Mouse (Mus musculus) embryonic stem cell, embryonic (primary cell): ENCODE results near the gene Tpm4.

ENCODE experiments used
- CTCF ChIA-PET, 4 experiments: fragments of 300-600 bp in 2 of 4; fragments of 350-600 bp in 2 of 4; sonication (Branson Sonifier 250); formaldehyde crosslinking; loops; one replicate each; lab custom pipeline; 2022; ENCODE audit warnings: inconsistent platforms in 2 of 4; lab: Charles Lee
- POLR2A ChIA-PET, 4 experiments: fragments of 300-600 bp in 2 of 4; fragments of 350-600 bp in 2 of 4; sonication (Branson Sonifier 250); formaldehyde crosslinking; loops; one replicate each; lab custom pipeline; 2022; ENCODE audit warnings: antibody characterized with exemption in 4 of 4, inconsistent platforms in 1 of 4; lab: Charles Lee

Gene Tpm4

DNA sequence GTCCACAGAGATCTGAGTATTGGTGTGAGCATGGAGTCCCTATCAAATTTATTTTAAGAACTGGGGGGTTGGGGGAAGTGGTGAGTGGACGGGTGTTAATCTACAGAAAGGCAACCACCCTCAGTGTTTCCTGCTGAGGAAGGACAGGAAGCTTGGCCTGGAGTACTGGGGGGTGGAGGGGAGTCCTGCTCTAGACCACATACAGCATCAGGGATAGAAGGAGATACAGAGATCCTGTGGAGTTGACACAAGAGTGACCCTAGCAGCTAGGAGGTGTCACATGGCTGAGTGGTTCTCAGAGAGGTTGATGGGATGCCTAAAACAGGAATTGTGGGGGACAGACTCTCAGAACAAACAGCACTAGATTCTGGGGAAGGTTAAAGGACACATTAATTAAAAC is 1.3 kb upstream of the Tpm4 start:
- ChIA-PET CTCF (interaction anchor here in 2 of 4 experiments (0.6 kb wide), 2 partner anchors 253 to 289 kb away, joined by 4 to 6 read pairs; no protein-coding TSS in a partner anchor), POLR2A (interaction anchor here (0.6 to 17.3 kb wide), 10 partner anchors 9 to 280 kb away, joined by 3 to 278 read pairs (median 5); partner anchors contain the start of gene Rab8a (in 1 of the 4))

DNA sequence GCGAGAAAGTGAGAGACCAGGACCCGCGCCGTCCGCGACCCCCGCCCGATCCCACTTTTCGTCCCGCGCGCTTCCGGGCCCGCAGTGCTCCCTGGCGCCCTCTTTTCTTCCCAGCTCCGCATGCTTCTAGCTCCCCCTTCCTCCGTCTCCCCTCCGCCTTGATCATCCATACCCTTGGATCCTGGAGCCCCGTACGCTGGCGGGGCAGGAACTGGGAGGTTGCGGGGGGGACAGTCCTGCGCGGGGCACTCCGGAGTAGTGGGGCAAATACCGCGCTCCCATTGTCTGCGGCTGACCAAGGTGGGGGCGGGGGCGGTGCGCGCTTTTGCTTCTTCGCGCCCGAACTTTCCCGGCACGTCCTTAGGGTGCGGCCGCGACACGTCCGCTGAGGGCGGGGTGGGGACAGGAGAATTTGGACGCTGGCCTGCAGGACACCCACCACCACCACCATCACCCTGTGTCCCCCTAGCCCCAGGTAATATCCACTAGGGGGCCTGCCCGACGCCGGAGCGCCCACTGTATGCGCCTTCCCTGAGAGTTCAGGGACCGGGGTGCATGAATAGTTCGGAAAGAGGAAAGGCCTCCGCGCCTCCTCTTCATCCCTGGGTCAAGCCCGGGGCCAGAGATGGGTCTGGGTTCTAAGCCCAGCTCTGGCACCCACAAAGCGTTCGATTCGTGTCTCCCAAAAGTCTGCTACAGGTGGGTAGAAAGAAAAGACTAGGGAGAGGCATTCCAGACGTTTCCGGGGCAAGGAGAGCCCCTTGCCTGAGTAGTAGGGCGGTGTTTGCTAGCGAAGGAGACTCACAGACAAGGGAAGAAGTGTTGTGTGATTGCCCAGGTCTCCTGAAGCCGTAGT is 899 bp downstream of the Tpm4 start:
- CTCF ChIA-PET = interaction anchor here in 2 of 4 experiments (0.5 to 0.7 kb wide), 2 partner anchors 23 to 123 kb away, joined by 3 to 4 read pairs; no protein-coding TSS in a partner anchor
- POLR2A ChIA-PET = interaction anchor here (0.6 to 17.3 kb wide), 49 partner anchors 8 to 1110 kb away, joined by 3 to 278 read pairs (median 5); partner anchors contain the start of genes Rab8a (in 2 of the 4), Ap1m1 (in 1 of the 4), Fam32a (in 1 of the 4) and Klf2 (in 1 of the 4)

DNA sequence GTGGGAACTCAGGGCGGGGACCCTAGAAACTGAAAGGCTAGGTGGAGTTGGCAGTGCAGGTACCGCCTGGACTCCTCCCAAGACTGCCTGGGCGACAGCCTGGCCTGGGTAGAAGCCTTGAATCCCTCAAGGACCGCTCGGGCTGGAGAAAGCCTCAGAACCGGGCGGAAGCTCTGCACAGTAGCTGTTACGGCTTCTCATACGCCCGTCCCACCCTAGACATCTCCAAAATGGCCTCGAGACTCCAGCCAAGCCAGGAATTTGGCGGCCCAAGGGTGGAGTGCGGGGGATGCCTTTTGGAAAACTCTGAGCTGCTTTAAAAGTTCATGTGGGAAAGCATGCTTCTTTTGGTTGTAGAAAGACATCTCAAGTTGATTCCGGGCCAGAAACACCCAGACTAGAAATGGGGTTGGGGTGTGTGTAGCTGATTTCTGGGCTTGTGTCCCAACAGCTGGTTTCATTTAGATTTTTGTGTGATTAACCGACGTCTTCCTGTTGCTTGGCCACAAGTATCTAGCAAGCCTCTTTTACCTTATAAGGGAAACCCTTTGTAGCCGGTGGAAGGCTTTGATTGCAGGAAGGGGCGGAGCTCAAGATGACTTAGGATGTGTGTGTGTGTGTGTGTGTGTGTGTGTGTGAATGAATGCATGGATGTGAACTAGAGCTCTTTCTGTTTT is 1.7 kb downstream of the Tpm4 start:
- ChIA-PET CTCF (interaction anchor here in 3 of 4 experiments (0.5 to 1.1 kb wide), 7 partner anchors 12 to 389 kb away, joined by 3 to 4 read pairs (median 3); partner anchors contain the start of gene Ap1m1 (in 2 of the 3)), POLR2A (interaction anchor here (0.5 to 17.3 kb wide), 70 partner anchors 9 to 1482 kb away, joined by 3 to 278 read pairs (median 4); partner anchors contain the start of genes Fam32a (in 2 of the 4), Klf2 (in 2 of the 4), Ap1m1 (in 1 of the 4) and Fcho1 (in 1 of the 4))

DNA sequence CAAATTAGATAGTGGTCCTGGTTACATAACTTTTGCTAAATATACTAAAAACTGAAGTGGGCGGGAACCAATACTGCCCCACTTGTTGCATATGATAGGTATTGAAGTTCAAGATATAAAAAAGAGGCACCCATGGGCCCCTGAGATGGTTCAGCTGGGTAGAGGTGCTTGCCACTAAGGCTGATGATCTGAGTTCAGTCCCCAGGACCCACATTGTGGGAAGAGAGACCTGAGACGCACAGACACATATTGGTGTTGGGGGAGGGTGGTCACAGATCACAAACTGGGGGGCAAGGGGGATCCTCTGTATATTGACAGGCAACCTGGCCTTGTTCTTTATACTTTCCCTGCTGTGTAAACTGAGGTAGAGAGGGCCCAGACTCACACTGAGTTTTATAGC is 2.7 kb downstream of the Tpm4 start:
- POLR2A ChIA-PET = interaction anchor here (0.5 to 17.3 kb wide), 26 partner anchors 9 to 1495 kb away, joined by 3 to 278 read pairs (median 4); partner anchors contain the start of genes Ap1m1 (in 2 of the 4), Fam32a (in 1 of the 4), Fcho1 (in 1 of the 4) and Hsh2d (in 1 of the 4)
- CTCF ChIA-PET = interaction anchor here in 1 of 4 experiments (1.0 kb wide), 1 partner anchor 103 kb away, joined by 4 read pairs; the partner anchor contains the start of gene Ap1m1

DNA sequence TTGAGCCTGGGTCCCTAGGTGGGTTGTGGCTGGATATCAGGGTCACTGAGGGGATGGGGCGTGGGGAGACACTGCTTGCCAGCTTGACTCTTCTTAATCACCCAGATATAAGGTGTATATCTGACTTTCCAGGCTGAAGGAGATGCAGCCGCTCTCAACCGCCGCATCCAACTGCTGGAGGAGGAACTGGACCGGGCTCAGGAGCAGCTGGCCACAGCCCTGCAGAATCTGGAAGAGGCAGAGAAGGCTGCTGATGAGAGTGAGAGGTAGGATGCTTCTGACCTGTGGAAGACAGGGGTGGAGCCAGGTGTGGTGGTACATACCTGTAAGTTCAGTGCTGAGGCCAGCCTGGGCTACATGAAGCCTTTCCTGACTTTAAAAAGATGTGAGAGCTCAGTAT is 3.7 kb downstream of the Tpm4 start:
- ChIA-PET CTCF (no interaction called here), POLR2A (interaction anchor here in 3 of 4 experiments (0.7 to 17.3 kb wide), 7 partner anchors 8 to 413 kb away, joined by 3 to 278 read pairs (median 5); partner anchors contain the start of genes Ap1m1 (in 1 of the 3) and Fcho1 (in 1 of the 3))

DNA sequence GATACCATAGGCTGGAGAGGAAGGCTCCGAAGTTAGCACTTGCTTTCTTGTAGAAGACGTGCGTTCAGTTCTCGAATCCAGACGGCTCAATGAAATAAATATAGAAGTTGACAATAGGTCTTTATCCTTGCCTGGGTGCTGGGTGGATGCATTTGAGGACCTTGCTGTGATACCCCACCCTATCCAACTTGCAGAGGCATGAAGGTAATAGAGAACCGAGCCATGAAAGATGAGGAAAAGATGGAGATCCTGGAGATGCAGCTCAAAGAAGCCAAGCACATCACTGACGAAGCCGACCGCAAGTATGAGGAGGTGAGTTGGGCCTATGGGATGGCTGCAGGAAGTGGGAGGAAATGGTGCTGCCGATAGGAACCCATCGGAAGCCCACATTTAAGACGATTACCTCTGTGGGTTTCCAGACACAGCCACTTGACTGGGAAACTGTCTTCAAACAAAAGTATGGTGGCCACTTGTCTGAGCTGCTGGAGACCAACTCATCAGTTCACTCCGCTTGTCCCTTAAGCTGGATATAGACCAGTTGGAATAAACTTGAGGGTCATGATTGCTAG is 8.6 kb downstream of the Tpm4 start:
- POLR2A ChIA-PET = interaction anchor here in 2 of 4 experiments (0.7 to 17.3 kb wide), 6 partner anchors 9 to 175 kb away, joined by 3 to 278 read pairs (median 3); partner anchors contain the start of genes Klf2 (in 1 of the 2) and Tpm4 (in 1 of the 2)
- CTCF ChIA-PET = interaction anchor here in 1 of 4 experiments (0.7 kb wide), 1 partner anchor 97 kb away, joined by 9 read pairs; the partner anchor contains the start of gene Ap1m1

DNA sequence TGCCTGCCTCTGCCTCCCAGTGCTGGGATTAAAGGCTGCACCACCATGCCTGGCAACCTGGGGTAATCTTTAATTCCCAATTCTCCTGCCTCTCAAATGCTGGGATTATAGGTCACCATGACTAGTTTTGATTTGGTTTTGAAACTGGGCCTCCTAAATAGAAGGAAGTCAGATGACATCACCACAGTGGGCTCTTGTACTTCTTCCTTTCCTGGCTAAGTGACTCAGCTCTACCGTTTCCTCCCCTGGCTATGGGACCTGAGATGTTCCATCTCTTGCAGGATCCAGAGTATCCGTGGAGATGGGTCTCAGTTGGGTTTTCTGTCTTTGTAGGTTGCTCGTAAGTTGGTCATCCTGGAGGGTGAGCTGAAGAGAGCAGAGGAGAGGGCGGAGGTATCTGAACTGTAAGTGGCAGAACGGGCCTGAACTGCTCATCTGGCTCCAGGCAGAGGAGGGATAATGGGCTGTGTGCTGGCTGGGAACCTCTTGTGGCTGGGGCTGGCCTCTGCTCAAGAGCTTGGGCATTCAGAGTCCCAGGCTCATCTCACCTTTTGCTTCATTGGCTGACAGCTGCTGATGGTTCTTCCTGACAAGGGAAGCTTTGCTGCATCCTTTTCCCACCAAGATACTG is 9.7 kb downstream of the Tpm4 start:
- CTCF ChIA-PET = interaction anchor here in 1 of 4 experiments (0.7 kb wide), 1 partner anchor 96 kb away, joined by 9 read pairs; the partner anchor contains the start of gene Ap1m1

DNA sequence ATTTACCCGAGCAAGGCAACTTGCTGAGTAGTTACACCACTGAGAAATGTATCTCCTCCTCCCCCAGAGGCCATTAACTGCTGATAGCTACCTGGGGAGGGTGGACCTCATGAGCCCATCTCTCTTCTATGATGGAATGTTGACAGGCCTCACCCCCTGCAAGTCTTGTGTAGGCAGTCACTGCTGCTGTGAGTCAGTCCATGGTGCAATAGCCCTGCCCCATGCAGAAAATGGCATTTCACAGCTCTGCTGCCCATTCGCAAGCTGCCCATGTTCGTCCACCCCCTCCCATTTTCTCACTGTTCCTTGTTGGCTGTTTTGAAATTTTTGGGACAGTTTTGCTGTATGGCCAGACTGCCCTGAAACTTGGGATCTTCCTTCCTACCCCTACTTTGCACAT is 10.7 kb downstream of the Tpm4 start:
- ChIA-PET POLR2A (interaction anchor here in 3 of 4 experiments (0.5 to 17.3 kb wide), 8 partner anchors 4 to 67 kb away, joined by 3 to 278 read pairs (median 5); partner anchors contain the start of genes Tpm4 (in 2 of the 3) and Cib3 (in 1 of the 3)), CTCF (no interaction called here)

More for the DNA sequence above, 9.7 kb downstream of the Tpm4 start:
- POLR2A ChIA-PET = interaction anchor here in 3 of 4 experiments (0.6 to 17.3 kb wide), 6 partner anchors 3 to 387 kb away, joined by 3 to 278 read pairs (median 24); partner anchors contain the start of gene Tpm4 (in 2 of the 3)

DNA sequence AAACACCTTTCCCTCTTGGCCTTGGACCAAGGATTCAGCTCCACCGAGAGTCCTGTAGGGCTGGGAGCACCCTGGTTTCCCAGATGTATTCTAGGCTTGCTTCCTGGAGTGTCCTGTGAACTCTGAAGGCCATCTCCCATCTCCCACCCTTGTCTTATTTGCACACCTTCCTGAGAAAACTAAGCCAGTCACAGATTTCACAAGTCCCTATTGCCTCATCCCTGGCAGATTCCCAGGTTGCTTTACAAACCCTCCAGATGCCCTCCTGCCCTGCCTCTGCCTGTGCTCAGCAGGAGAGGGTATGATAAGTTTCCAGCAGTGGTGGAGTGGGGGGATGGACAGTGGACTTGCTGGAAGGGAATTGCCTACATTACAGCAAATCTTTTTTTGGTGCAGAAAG is 11.3 kb downstream of the Tpm4 start:
- POLR2A ChIA-PET = interaction anchor here (0.5 to 17.3 kb wide), 14 partner anchors 5 to 249 kb away, joined by 3 to 278 read pairs (median 4); partner anchors contain the start of genes Tpm4 (in 2 of the 4) and Cib3 (in 1 of the 4)
- CTCF ChIA-PET = no interaction called here

DNA sequence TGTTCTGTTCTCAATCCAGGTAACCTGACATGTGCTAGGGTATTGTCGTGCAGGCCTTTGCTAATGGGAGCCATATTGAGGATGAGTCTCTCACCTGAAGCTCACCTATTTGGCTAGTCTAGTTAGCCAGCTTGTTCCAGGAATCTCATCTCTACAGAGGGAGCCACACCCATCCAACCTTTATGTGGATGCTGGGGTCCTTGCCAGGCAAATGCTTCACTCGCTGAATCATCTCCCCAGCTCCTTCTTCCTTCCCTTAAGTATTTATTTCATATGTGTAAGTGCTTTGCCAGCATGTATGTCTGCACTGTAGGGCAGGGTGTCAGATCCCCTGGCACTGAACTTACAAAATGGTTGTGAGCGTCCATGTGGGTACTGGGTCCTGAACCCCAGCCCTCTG is 11.8 kb downstream of the Tpm4 start:
- ChIA-PET CTCF (no interaction called here), POLR2A (interaction anchor here (1.0 to 17.3 kb wide), 11 partner anchors 5 to 249 kb away, joined by 3 to 278 read pairs (median 5); partner anchors contain the start of gene Tpm4 (in 2 of the 4))

DNA sequence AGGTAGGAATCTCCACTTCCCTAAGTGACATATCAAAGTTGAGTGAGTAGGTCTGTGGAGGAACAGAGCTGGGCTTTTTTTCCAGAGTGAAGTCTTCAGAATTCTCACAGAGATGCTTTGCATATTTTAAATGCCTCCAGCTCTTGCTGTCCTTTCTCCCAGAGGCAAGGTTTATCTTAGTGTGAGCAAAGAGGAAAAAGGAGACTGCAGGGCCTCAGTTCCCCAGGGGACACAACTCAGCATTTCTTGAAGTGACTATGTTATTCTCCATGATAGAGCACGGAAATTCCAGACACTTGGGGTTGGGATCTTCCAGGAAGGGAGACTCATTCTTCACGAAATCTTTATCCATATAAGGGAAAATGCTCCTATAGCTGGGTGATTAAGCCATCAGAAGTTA is 12.5 kb downstream of the Tpm4 start:
- POLR2A ChIA-PET = interaction anchor here (0.7 to 17.3 kb wide), 14 partner anchors 5 to 248 kb away, joined by 3 to 278 read pairs (median 4); partner anchors contain the start of genes Tpm4 (in 2 of the 4) and Ap1m1 (in 1 of the 4)
- CTCF ChIA-PET = interaction anchor here in 1 of 4 experiments (1.1 kb wide), 1 partner anchor 30 kb away, joined by 5 read pairs; no protein-coding TSS in a partner anchor

DNA sequence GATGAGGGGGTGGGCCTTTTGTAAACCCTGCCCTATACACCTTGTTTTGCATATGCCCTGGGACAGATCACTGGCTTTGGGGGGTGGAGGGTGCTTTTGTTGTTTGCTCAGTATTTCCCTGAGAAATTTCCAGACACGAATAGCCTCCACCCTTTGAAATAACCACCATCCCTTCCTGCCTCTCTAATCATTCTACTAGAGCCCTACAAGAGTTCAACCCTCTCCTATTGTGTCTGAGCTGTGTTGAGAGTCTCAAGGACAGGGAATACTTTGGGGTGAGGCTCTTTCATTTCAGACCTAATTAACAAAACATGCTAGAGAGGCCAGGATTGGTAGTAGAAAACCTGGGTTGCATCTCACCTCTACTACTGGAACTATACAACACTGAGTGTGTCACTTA is 14.3 kb downstream of the Tpm4 start:
- POLR2A ChIA-PET = interaction anchor here (0.6 to 17.3 kb wide), 10 partner anchors 3 to 91 kb away, joined by 3 to 278 read pairs (median 4); partner anchors contain the start of genes Ap1m1 (in 1 of the 4) and Tpm4 (in 1 of the 4)
- CTCF ChIA-PET = no interaction called here

DNA sequence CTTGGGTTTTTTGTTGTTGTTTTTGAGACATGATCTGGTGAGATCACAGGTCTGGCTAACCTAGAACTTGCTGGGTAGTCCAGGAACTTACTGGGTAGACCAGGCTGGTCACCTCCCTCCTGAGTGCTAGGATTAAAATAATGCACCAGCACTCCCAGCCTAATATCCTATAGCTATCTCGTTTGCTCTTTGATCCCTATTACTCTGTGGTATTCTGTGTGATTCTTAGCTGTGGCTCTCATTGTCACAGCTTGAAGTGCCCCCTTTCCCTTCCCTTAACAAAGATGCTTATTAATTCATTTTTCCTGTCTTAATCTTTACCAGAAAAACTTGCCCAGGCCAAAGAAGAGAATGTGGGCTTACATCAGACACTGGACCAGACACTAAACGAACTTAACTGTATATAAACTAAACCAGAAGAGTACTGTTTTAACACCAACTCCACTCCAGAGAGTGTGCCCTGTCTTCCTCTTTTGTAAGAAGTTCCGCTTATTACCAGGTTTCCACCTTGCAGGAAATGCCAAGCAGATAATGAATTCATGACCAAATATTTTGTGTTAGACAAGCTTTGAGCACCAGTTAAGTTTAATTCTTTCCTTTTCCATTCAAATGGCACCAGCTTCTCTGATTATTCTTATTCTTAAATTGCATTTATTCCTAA is 16.8 kb downstream of the Tpm4 start:
- CTCF ChIA-PET = no interaction called here
- POLR2A ChIA-PET = interaction anchor here in 3 of 4 experiments (0.7 to 16.0 kb wide), 6 partner anchors 10 to 326 kb away, joined by 3 to 278 read pairs (median 3); partner anchors contain the start of gene Tpm4 (in 1 of the 3)

DNA sequence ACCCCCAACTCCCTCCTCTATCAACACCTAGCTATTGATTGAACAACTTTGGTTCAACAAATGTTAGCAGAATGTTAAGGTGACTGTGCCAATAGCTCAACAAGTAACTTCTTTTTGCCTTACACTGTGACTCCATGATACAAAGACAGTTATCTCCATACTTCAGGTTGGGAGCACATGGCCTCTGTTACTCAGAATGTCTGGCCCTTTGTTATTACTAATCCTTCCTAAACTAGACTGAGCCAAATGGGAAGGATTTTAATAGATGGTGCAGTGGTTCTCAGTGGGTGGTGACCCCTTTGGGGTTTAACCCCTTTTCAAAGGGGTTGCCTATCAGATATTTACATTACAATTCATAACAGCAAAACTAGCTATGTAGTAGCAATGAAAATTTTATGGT is 18.6 kb downstream of the Tpm4 start:
- ChIA-PET CTCF (no interaction called here), POLR2A (interaction anchor here in 3 of 4 experiments (0.6 to 16.0 kb wide), 6 partner anchors 11 to 474 kb away, joined by 3 to 278 read pairs (median 6); partner anchors contain the start of gene Tpm4 (in 2 of the 3))

DNA sequence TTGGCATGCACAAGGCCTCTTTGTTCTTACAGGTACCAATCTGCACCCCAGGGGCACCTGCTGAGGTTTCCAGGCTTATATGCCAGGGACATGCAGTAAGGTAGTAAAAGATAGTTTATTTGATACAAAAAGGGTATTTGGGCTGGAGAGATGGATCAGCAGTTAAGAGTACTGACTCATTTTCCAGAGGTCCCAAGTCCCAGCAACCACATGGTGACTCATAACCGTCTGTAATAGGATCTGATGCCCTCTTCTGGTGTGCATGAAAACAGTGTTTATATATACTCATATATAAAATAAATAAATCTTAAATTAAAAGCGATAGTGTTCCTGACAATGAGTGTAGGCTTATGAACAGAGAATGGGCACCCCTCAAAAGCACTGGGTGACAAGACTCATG is 23.3 kb downstream of the Tpm4 start:
- POLR2A ChIA-PET = interaction anchor here in 3 of 4 experiments (0.6 to 16.0 kb wide), 17 partner anchors 7 to 112 kb away, joined by 3 to 278 read pairs (median 3); partner anchors contain the start of genes Tpm4 (in 2 of the 3), Ap1m1 (in 1 of the 3), Fam32a (in 1 of the 3) and Hsh2d (in 1 of the 3)
- CTCF ChIA-PET = interaction anchor here in 1 of 4 experiments (0.6 kb wide), 2 partner anchors 160 to 555 kb away, joined by 3 read pairs; no protein-coding TSS in a partner anchor
